Mouse (Mus musculus): ENCODE results near the gene Gm5483. TPM values are rescaled to one million over a fixed set of nuclear protein-coding genes. Genes with fewer than 3 reads are reported as not detected.
"Not testable (repeated sequence)": the region's sequence is repeated elsewhere in the genome, so short reads cannot be mapped to it uniquely, and the experiment has no call there.

Gene Gm5483
- polyA plus RNA-seq, 1 experiment: not detected

DNA sequence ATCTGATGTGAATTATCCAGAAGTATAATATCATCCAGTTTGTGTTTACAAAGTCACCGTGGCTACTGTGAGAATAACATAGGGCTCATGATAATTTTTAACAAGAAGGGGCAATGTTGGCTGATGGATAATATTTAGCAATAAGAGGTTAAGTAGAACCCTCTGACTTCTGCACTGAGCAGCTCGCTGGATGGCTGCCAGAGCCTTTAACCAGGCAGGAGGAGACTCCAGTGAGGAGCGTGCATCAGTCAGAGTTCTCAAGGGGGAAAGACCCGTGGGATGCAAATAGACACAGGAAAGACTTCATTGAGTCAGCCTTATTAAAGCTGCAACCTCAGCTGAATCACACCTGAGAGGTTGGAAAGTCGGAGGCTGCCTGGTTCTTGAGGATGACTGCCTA lies 19.8 kb downstream of the Gm5483 start:
- H3K36me3 ChIP-seq (ENCODE audit: control insufficient read depth, insufficient read depth, low read length): no peaks in the 10 kb centered on the region
- TF ChIP-seq CTCF (IDR thresholded peaks at IDR 0.05; ENCODE audit: extremely low read depth, insufficient read depth, insufficient read length, insufficient replicate concordance) (no peak), POLR2A (IDR thresholded peaks at IDR 0.05; ENCODE audit: low read depth, low read length) (no peak)
- no peak for DNase-seq (ENCODE audit: low read depth in 1 of 2, low spot score in 2 of 2)
- H3K27ac ChIP-seq (ENCODE audit: insufficient read depth, low read length): no peak overlapping the region
- no peaks in the 10 kb centered on the region for H3K27me3 ChIP-seq (ENCODE audit: control insufficient read depth, insufficient read depth, low read length)
- no peak overlapping the region for H3K4me3 ChIP-seq (ENCODE audit: extremely low read depth, insufficient read depth, insufficient read length)
- WGBS: 79% methylated on average over 5 of the region's 5 CpGs
- no peaks in the 10 kb centered on the region for H3K4me1 ChIP-seq (ENCODE audit: control insufficient read depth, insufficient read depth, insufficient read length)

DNA sequence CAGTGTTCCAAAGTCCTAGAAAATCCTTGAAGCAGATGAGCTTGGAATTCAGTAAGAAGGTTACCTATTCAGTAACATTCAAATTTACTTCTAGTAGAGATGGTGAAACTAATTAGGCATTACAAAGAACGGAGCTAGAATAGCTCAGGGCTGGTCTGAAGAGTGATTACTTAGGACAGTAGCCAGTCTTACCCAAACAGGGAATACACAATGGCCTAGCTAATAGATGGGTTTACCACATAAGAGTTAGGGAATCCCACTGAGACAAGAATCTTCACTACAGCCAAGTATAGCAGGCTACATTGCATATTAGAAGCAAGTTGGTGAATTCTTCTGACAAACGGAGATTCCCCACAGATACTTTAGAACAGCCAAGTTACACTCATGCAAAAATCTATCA lies 21.7 kb downstream of the Gm5483 start:
- DNase-seq (ENCODE audit: low read depth in 1 of 2, low spot score in 2 of 2): not testable (repeated sequence)

DNA sequence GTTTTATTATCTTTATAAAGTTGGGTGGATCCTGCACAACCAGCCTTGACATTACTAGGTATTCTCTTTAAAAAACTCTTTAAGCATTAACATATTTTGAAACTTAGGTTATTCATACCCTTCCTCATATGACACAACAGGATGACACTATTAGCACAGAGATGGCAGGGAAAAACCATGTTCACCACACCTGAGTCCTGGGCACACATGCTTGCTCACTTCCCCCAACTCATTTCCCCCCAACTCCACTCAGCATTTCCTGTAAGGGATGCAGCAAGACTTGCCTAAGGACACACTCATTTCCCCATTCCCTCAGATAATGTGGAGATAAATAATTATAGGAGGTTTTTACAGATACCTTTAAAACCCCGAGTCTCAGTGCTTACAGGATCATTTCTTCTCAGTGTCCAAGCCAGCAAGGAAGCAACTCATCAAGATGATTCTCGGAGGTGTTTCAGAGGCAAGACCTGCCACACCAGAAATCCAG lies 26.0 kb downstream of the Gm5483 start, which contains the start of gene Gm5416:
Gm5416 (plus strand) TSS at position 437 of the 487 bp plus-strand sequence.
- H3K4me3 ChIP-seq (ENCODE audit: extremely low read depth, insufficient read depth, insufficient read length): no peak within 1 kb of the TSS
- TF ChIP-seq POLR2A (IDR thresholded peaks at IDR 0.05; ENCODE audit: low read depth, low read length): no peak
- TF ChIP-seq CTCF (IDR thresholded peaks at IDR 0.05; ENCODE audit: extremely low read depth, insufficient read depth, insufficient read length, insufficient replicate concordance): no peak
- no peaks in the 10 kb centered on the region for H3K27me3 ChIP-seq (ENCODE audit: control insufficient read depth, insufficient read depth, low read length)
- H3K4me1 ChIP-seq (ENCODE audit: control insufficient read depth, insufficient read depth, insufficient read length): no peaks in the 10 kb centered on the region
- 82% methylated on average over 2 of the region's 2 CpGs for WGBS
- no peak for DNase-seq (ENCODE audit: low read depth in 1 of 2, low spot score in 2 of 2)
- no peaks in the 10 kb centered on the region for H3K36me3 ChIP-seq (ENCODE audit: control insufficient read depth, insufficient read depth, low read length)
- no peak within 1 kb of the TSS for H3K27ac ChIP-seq (ENCODE audit: insufficient read depth, low read length)

More for the DNA sequence above, 21.7 kb downstream of the Gm5483 start:
- H3K27me3 ChIP-seq (ENCODE audit: control insufficient read depth, insufficient read depth, low read length); H3K27ac ChIP-seq (ENCODE audit: insufficient read depth, low read length); H3K4me1 ChIP-seq (ENCODE audit: control insufficient read depth, insufficient read depth, insufficient read length); H3K4me3 ChIP-seq (ENCODE audit: extremely low read depth, insufficient read depth, insufficient read length); H3K36me3 ChIP-seq (ENCODE audit: control insufficient read depth, insufficient read depth, low read length): not testable (repeated sequence)
- 65% methylated on average over 2 of the region's 2 CpGs for WGBS

DNA sequence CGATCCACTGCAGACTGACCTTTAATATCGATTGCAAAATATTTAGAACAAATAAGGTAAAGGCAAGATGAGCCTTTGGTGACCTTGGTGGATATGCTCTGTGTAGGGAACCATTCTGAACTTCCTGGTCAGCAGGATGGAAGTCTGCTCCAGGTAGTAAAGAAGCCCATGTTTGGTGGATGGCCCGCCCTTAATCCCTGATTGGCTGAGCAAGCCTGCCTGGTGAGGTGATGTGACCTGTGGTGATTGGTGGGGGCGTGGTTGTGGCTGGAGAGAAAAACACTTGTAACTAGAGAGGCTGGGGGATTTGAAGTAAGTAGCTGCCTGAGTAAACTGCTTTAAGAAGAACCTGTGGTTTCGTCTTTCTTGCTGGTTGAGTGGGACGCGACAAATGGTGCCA lies 37.2 kb downstream of the Gm5483 start, which contains the start of gene 2010005H15Rik:
2010005H15Rik (plus strand) TSS at position 301 of the 400 bp plus-strand sequence.
- not testable (repeated sequence) for H3K36me3 ChIP-seq (ENCODE audit: control insufficient read depth, insufficient read depth, low read length); H3K4me1 ChIP-seq (ENCODE audit: control insufficient read depth, insufficient read depth, insufficient read length); DNase-seq (ENCODE audit: low read depth in 1 of 2, low spot score in 2 of 2); H3K27ac ChIP-seq (ENCODE audit: insufficient read depth, low read length); H3K27me3 ChIP-seq (ENCODE audit: control insufficient read depth, insufficient read depth, low read length); H3K4me3 ChIP-seq (ENCODE audit: extremely low read depth, insufficient read depth, insufficient read length)
- 92% methylated on average over 7 of the region's 7 CpGs for WGBS

Other genes starting within 250 kb of the Gm5483 start
- gene Parp9, start 245.7 kb upstream of the Gm5483 start, polyA plus RNA-seq (2012; rRNA removed): 6.7 and 6.9 TPM in 2 replicates
- gene Dtx3l, start 245.1 kb upstream of the Gm5483 start, polyA plus RNA-seq (2012; rRNA removed): 8.1 and 8.5 TPM in 2 replicates
- gene Kpna1, start 205.5 kb upstream of the Gm5483 start, polyA plus RNA-seq (2012; rRNA removed): 3.2 and 4.2 TPM in 2 replicates
- gene Wdr5b, start 143.0 kb upstream of the Gm5483 start, polyA plus RNA-seq (2012; rRNA removed): 1.7 TPM in 2 replicates
- 13.6 and 15.2 TPM in 2 replicates for gene Fam162a, start 112.6 kb upstream of the Gm5483 start, polyA plus RNA-seq (2012; rRNA removed)
- 2.4 and 2.6 TPM in 2 replicates for gene Ccdc58, start 112.5 kb upstream of the Gm5483 start, polyA plus RNA-seq (2012; rRNA removed)
- gene Csta1, start 53.0 kb upstream of the Gm5483 start, polyA plus RNA-seq (2012; rRNA removed): not detected in 2 replicates
- 0.48 TPM in 1 of 2 replicates, not detected in the other for gene Stfa2l1, start 27.4 kb upstream of the Gm5483 start, polyA plus RNA-seq (2012; rRNA removed)
- gene Gm5416, start 26.2 kb downstream of the Gm5483 start, polyA plus RNA-seq (2012; rRNA removed): not detected in 2 replicates
- not detected in 2 replicates for gene 2010005H15Rik, start 37.3 kb downstream of the Gm5483 start, polyA plus RNA-seq (2012; rRNA removed)
- gene Stfa1, start 92.7 kb downstream of the Gm5483 start, polyA plus RNA-seq (2012; rRNA removed): not detected in 2 replicates
- gene BC117090, start 150.1 kb downstream of the Gm5483 start, polyA plus RNA-seq (2012; rRNA removed): not detected in 2 replicates
- not detected in 2 replicates for gene BC100530, start 183.5 kb downstream of the Gm5483 start, polyA plus RNA-seq (2012; rRNA removed)
- not detected in 2 replicates for gene Stfa2, start 224.2 kb downstream of the Gm5483 start, polyA plus RNA-seq (2012; rRNA removed)